Mouse (Mus musculus): Measurements from ENCODE around the gene Abhd14b.
A peak's percentile ranks its signal among the peaks of the same experiment; 100 is the strongest.

Abhd14b gene

GRCm38 (mm10) chr9:106460401-106461025 is 13.3 kb downstream of the Abhd14b start:
- DNase-seq (ENCODE audit: low read depth): no peak

- no peak for DNase-seq (ENCODE audit: low read depth)
These were observed 13.8 kb downstream of the Abhd14b start for GRCm38 (mm10) chr9:106461026-106461415.

- no peak for DNase-seq (ENCODE audit: low read depth)
These were observed 14.6 kb downstream of the Abhd14b start for GRCm38 (mm10) chr9:106461641-106462429.

GRCm38 (mm10) chr9:106462430-106462800 is 15.2 kb downstream of the Abhd14b start:
- no peak for DNase-seq (ENCODE audit: low read depth)

- no peak for DNase-seq (ENCODE audit: low read depth)
These were observed 16.1 kb downstream of the Abhd14b start for GRCm38 (mm10) chr9:106463122-106464063.

GRCm38 (mm10) chr9:106464751-106465541 is 17.7 kb downstream of the Abhd14b start:
- no peak for DNase-seq (ENCODE audit: low read depth)

- DNase-seq (ENCODE audit: low read depth): no peak
These were observed 18.4 kb downstream of the Abhd14b start, which contains the start of gene Gpr62 for GRCm38 (mm10) chr9:106465571-106466200. Gene Gpr62, minus strand, starts transcription at chr9:106465938.

- no peak for DNase-seq (ENCODE audit: low read depth)
These were observed 19.5 kb downstream of the Abhd14b start for GRCm38 (mm10) chr9:106466721-106467120.

- DNase-seq (ENCODE audit: low read depth): no peak
These were observed 20.5 kb downstream of the Abhd14b start for GRCm38 (mm10) chr9:106467746-106468145.

- peak; percentile 74 for DNase-seq (ENCODE audit: low read depth)
These were observed 22.1 kb downstream of the Abhd14b start for GRCm38 (mm10) chr9:106469317-106469716.

GRCm38 (mm10) chr9:106469776-106470175 is 22.5 kb downstream of the Abhd14b start:
- peak; percentile 64 for DNase-seq (ENCODE audit: low read depth)

GRCm38 (mm10) chr9:106470991-106471750 is 23.9 kb downstream of the Abhd14b start:
- DNase-seq (ENCODE audit: low read depth): no peak

- no peak for DNase-seq (ENCODE audit: low read depth)
These were observed 24.6 kb downstream of the Abhd14b start for GRCm38 (mm10) chr9:106471892-106472291.

- DNase-seq (ENCODE audit: low read depth): no peak
These were observed 25.1 kb downstream of the Abhd14b start for GRCm38 (mm10) chr9:106472321-106472720.

- DNase-seq (ENCODE audit: low read depth): no peak
These were observed 26.0 kb downstream of the Abhd14b start for GRCm38 (mm10) chr9:106473081-106473752.

GRCm38 (mm10) chr9:106473753-106474105 is 26.5 kb downstream of the Abhd14b start:
- DNase-seq (ENCODE audit: low read depth): no peak

GRCm38 (mm10) chr9:106474456-106474855 is 27.2 kb downstream of the Abhd14b start:
- peak; percentile 91 for DNase-seq (ENCODE audit: low read depth)

- peak; percentile 50 for DNase-seq (ENCODE audit: low read depth)
These were observed 27.8 kb downstream of the Abhd14b start for GRCm38 (mm10) chr9:106475046-106475445.

GRCm38 (mm10) chr9:106475663-106476001 is 28.4 kb downstream of the Abhd14b start, which contains the start of gene Rrp9:
Gene Rrp9, plus strand, starts transcription at chr9:106475963.
- no peak for DNase-seq (ENCODE audit: low read depth)

Measured in 416B (cell line).